Mouse (Mus musculus) cerebral cortex, adult 2 months (tissue): ENCODE results near the gene Cbfa2t3.

ENCODE experiments used
- WGBS: fragments of 180-500 bp; shearing (Covaris S2); methylation state at CpG from one replicate; pipeline ENCODE4 v1.1.7; 2018; 5-methylcytosine and 5-hydroxymethylcytosine counted together

Gene Cbfa2t3

GRCm38 (mm10) chr8:122699005-122699492 is at the start of gene Cbfa2t3:
Gene Cbfa2t3 (minus strand): TSS chr8:122699109.
- 65% methylated on average over 13 of the region's 13 CpGs for WGBS

GRCm38 (mm10) chr8:122747825-122748224 is 48.9 kb upstream of the Cbfa2t3 start:
- 60% methylated on average over 1 of the region's 1 CpGs for WGBS

DNA sequence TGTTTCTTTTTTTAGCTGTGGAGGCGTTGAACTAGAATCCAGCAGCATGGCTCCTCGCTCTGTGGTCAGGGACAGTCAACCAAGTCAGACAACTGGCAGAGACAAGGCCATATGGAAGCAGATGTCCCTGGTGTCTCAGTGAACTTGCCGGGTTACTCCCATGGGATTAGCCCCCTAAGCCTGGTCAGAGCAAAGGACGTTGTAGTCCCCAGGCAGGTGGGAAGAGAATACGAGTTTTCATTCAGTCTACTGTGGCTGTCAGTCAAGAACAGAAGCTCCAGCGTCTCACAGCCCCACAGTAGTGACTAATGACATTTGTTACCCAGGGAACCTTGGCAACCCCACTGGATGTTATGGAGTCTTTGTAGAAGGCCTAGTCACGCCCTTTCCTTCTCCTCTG is 47.5 kb upstream of the Cbfa2t3 start:
- 42% methylated on average over 7 of the region's 7 CpGs for WGBS

DNA sequence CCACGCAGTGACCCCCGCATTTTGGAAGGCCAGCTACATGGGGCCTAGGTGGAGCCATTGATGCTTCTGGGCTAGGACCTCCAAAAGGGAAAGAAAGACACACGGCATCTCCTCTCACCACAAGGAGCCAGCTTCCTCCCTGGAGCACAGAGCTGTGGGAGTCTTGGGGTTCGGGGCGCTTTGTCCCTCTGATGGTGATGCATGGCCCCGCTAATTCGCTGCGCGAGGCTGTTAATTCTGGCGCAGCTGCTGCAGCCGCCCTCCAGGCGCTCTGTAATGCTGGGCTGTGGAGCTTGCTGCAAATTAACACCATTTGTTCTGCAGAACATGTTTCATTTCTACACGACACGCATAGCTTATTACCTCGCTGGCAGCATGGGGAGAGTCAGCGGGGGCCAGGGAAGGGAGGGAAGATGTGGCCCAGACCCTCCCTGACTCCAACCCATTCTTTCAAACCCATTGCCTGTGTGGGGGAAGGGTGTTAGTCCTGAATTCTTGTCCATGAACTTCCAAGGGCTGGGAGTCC is 46.9 kb upstream of the Cbfa2t3 start:
- WGBS, result 16% methylated on average over 16 of the region's 16 CpGs

DNA sequence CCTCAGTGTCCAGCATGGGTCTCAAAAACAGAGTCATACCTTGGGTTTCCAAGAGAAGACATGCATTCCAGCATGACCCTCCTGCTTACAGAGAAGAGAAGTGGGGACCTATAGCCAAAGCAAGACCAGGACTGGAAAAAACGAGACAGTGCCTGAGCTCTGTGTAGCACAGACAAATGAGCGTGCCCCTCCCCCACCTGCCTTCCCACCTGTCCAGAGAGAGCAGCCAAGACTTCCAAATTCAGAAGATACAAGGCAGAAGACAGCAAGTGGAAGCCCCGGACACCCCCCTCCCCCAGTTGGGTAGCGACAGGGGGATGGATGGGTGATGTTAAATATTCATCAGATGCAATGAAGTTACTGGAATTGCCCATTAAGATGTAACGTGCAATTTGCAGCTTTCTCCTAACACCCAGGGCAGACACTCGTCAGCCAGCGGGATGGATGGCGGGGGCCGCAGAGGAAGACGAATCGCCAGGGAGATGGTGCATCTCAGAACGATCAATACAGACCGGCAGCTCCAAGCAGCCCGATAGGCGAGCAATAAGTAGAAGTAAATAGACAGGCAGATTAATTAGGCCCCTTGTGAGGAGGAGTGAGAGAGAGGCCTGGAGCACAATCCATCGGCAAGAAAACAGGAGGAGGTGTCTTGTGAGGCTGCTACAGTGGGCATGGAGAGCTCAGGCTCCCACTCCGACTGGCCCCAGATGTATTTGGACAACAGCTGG is 46.3 kb upstream of the Cbfa2t3 start:
- 36% methylated on average over 17 of the region's 17 CpGs for WGBS

DNA sequence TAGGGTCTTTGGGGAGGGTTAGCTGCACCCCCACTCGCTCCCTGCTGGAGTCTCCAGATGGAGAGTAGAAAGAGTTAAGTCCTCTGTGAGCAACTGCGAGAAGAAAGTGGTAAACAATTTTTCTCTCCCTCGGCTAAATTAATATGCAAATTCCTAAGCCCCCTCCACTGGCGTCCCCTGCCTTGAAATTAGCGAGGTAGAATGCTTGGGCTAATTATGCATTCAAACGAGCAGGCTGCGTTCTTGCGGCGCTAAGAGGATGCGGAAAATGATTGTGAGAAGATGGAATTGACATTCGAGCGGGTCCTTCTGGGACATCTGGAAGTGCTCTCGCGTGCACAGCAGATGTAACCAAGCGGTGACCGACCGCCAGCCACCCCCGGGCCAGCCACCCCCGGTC is 43.6 kb upstream of the Cbfa2t3 start:
- WGBS, result 17% methylated on average over 19 of the region's 19 CpGs

- 38% methylated on average over 11 of the region's 11 CpGs for WGBS
Measured at GRCm38 (mm10) chr8:122739102-122739725, 40.3 kb upstream of the Cbfa2t3 start.

DNA sequence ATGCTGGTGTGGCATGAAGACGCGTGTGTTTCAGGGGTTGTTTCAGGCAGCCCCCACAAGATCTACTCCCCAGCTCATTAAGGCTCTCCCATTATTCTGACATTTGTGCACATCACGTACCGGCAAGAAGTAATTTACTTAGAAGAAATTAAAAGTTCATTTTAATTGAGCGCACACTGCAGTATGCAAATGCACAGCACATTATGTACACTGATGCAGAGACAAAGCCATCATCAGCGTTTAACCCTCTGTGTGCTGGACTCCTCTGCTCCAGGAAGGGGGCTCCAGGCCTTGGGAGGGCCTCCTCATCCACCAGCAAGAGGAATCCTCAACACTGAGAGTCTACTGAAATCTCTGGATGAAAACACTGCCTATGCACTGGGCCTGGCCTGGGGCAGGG is 39.0 kb upstream of the Cbfa2t3 start:
- 51% methylated on average over 6 of the region's 6 CpGs for WGBS

GRCm38 (mm10) chr8:122737071-122737470 is 38.2 kb upstream of the Cbfa2t3 start:
- 71% methylated on average over 4 of the region's 4 CpGs for WGBS

DNA sequence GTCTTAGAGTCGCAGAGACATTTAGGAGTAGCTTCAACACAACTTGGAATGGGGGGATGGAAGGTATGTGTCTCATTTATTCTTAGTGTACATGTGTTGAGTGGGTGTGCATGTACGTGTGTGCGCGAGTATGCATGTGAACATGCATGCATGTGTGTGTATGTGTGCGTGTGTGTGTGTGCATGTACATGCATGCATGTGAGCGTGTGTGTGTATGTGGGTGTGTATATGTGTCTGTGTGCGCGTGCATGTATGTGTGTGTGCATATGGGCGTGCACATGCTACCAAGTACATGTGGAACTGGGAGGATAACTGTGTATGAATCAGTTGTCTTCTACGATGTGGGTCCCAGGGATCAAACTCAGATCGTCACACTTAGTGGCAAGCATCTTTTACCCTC is 37.7 kb upstream of the Cbfa2t3 start:
- WGBS, result 87% methylated on average over 11 of the region's 11 CpGs

DNA sequence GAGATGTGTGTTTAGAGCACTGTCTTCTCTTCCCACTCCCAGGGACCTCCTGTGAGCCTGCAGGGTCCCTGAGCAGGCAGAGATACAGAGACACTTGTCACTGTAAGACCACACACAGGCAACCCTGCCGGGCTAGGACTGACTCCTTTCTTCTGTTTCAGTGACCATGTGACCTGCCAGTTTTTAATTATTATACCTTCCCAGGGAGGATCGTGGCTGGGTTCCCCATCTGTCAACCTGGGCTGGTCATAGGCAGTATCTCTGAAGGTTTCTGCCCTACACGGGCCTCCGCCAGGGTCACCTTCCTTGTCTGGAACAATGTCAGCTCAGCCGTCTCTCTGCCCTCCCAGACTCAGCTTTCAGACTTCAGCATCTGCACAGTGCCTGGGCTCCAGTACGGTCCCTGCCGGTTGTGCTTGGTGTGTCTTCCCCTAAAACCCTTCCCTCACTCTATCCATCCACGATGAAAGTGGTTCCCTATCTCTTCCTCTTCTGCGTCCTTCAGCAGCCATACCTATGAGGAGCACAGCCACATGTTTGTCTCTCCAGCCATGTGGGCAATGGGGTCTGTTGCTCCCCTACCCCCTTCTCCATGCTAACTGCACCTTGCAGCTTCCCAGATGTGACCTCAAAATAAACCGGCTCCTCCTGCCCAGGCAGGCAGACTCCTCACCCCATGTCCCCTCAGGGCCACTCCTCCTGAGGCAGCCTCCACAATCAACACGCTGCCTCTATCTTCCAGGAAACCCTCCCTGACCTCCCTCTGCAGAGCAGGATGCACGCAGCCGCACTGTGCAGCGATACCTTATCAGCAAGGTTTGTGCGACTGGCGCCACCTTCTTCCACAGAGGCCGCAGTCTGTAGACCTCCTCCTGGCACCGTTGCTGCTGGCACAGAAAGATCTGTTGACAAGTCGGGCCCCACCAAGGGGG is 36.9 kb upstream of the Cbfa2t3 start:
- 58% methylated on average over 19 of the region's 19 CpGs for WGBS

DNA sequence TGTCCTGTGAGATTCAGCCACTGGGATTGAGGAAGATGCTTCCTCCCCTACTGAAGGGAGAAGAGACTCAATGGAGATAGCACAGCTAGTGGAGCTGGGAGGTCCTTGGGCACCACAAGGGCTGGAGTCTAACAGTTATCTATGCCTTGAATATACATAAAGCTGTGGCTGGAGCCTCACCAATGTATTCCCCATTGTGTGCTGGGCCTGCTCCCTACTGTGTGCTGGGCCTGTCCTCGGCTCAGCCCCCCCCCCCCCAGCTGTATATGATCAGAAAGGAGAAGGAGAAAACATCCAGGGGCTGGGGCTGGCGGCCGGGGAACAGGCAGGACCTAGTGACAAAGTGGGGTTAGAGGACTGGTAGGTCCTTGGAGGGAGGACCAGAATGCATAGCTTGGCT is 36.2 kb upstream of the Cbfa2t3 start:
- 65% methylated on average over 3 of the region's 3 CpGs for WGBS

DNA sequence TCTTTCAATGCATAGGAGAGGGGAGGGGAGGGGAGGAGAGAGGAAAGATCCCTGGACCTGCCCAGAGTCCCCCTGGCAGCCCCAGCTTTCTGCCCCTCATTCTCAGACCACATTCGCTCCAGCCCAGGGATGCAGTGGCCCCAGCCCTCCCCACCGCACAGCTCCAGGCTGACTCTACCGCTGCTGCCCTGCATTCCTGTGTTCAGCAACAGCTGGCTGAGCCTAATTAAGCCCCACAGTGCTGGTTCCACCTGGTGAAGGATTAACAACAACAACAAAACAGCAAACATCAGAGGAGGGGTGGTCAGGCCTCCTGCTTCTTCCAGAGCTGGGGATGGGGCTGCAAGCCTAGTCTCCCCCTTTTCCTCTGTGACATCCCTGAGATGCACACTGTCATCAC is 29.7 kb upstream of the Cbfa2t3 start:
- whole genome bisulfite sequencing, result 51% methylated on average over 3 of the region's 3 CpGs

- WGBS, result 65% methylated on average over 5 of the region's 5 CpGs
Measured at GRCm38 (mm10) chr8:122727412-122727811, 28.5 kb upstream of the Cbfa2t3 start.

DNA sequence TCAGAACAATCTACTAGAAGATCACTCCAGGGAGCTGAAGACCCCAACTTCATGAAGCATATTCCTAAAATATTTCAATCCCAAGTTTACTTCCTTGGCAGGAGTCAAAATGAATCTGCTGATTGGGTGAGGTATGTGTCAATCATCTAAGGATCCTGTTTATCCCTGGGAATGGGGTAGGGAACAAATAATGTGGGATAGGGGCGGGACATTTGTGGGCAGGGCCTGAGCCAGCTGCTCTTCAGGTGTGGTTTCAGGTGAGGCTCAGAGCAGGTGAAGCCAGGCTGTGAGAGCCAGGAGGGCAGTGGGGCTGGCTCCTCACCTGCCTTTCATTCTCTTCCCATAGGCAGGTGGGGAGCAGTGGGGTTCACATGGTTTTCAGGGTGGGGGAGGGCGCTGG is 27.9 kb upstream of the Cbfa2t3 start:
- 62% methylated on average over 2 of the region's 2 CpGs for WGBS

- 94% methylated on average over 6 of the region's 6 CpGs for WGBS
Measured at GRCm38 (mm10) chr8:122725187-122725586, 26.3 kb upstream of the Cbfa2t3 start.

DNA sequence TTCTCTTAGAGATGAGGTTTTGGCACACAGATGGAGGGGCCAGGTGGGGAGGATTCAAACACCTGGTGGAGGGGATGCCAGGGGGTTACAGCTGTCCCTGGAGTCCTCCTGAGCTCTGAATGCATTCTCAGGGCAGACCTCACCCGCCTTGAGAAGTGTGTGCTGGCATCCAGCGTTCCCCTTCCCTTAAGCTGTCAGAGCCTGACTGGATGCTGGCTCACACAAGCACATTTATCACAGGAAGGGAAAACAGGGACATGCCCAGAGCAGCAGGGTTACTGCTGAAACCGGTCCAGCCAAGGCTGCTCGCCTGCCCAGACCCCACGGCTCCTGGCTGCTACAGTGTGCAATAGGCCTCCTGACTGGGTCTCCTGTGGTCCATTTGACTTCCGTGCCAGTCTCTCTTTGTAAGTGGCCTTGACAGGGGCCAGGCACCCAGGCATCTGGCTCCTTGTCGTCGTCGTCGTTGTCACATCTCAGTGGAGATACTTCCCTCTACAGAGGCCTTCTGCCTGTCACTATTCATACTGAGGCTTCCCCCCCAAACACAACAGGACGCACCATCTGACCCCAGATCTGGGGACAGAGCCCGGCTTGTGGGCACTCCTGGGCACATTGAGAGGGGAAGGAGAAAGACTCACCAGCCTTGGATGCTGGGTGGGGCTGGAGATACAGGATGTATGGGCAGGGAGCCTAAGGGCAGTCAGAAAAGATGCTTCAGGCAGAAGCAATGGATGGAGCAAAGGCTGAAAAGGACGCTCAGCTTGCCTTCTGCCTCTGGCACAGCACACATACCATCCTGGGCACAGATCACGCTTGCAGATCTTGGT is 22.1 kb upstream of the Cbfa2t3 start:
- 39% methylated on average over 14 of the region's 14 CpGs for WGBS

DNA sequence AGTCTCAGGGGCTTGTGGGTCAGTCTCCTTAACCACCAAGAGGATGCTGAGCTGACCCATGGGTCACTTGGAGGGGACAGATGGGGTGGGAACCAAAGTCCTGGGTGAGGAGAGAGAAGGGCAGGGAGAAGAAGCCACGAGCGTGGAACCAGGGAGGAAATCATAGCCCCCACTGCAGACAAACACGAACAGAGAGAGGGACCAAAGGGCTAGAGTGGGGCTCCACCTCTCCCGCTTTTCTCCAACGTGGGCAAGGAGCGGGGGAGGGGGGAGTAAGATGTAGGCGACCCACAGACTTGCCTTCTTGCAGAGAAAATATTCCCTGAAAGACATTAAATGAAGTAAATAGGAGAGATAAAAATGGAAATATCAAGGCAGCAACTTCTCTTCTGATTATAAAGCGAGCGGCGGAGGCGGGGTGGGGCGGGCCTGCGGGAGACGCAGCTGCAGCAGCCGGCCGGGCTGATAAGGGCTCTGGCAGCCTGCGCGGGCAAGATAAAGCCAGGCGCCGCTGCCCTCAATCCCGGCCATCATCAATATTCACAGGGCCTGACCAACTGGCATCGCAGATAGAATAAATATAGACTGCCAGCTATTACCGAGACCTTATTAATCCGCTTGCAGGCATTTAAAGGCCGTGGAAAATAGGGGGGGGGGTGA is 21.3 kb upstream of the Cbfa2t3 start:
- WGBS, result 9% methylated on average over 25 of the region's 25 CpGs

GRCm38 (mm10) chr8:122719500-122720065 is 20.7 kb upstream of the Cbfa2t3 start:
- WGBS, result 48% methylated on average over 7 of the region's 7 CpGs
